10 mouse cellular contexts compared by ENCODE assay signal in the genomic region with DNA sequence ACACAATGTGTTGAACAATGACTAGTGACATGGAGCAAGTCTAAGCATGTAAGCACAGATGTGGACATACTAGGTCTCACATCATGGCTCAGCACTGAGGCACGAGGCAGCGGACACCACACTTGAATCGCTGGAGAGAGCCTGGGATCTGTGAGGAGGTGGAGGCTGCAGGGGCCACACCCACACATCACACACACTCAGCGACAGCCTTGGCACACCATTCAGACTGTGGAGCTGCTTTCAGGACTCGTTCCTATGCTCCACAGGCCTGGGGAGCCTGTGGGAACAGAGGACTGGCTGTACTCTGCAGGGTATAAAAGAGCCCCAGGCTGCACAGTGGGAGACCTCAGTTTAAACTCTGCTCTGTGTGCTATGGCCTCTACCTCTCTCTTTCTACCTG.
DNase-seq lines count a peak whose midpoint lies in the region; ATAC-seq and TF ChIP-seq lines count a peak whose summit lies in the region.
"Had no signal": no experiment of that assay in that cellular context is flagged by ENCODE, and none has a peak within 500 bp of the region (broad histone marks: within the 10 kb centered on the region; RNA-seq: fewer than 3 reads in every experiment).

No protein-coding gene starts in this region.

- no peaks in the 10 kb centered on the region for H3K36me3 ChIP-seq in hindbrain, embryonic 10.5 days
- no peaks in the 10 kb centered on the region for H3K36me3 ChIP-seq in hindbrain, embryonic 16.5 days (ENCODE audit: control insufficient read depth, insufficient read depth, low read length)
- 0 out of 2 replicates have a peak, but pooled peaks cover 4% of the 10 kb centered on the region for H3K36me3 ChIP-seq in embryonic facial prominence, embryonic 13.5 days
- H3K36me3 ChIP-seq in limb, embryonic 14.5 days (ENCODE audit: control insufficient read depth, insufficient read depth, low read length) = no peaks in the 10 kb centered on the region
- H3K36me3 ChIP-seq: hindbrain, embryonic 15.5 days had no signal

- H3K4me1 ChIP-seq in hindbrain, embryonic 10.5 days (replicated peaks) = peaks cover 86% of the 10 kb centered on the region
- peaks cover 18% of the 10 kb centered on the region for H3K4me1 ChIP-seq in hindbrain, embryonic 16.5 days (ENCODE audit: control insufficient read depth, insufficient read depth, low read depth, low read length)
- H3K4me1 ChIP-seq in embryonic facial prominence, embryonic 13.5 days = peaks cover 59% of the 10 kb centered on the region
- peaks cover 29% of the 10 kb centered on the region for H3K4me1 ChIP-seq in limb, embryonic 14.5 days (ENCODE audit: control insufficient read depth, insufficient read depth, low read length)

- H3K27ac ChIP-seq in hindbrain, embryonic 10.5 days = peak overlapping the region; percentile 84
- no peak overlapping the region for H3K27ac ChIP-seq in hindbrain, embryonic 16.5 days (ENCODE audit: low read depth, low read length)
- H3K27ac ChIP-seq in embryonic facial prominence, embryonic 13.5 days = peak overlapping the region; percentile 33; the same call in 1 of the 2 replicates
- no peak overlapping the region for H3K27ac ChIP-seq in limb, embryonic 14.5 days (replicated peaks; ENCODE audit: low read depth, low read length)
- H3K27ac ChIP-seq: hindbrain, embryonic 15.5 days; liver, embryonic 14.5 days had no signal

- H3K27me3 ChIP-seq in hindbrain, embryonic 10.5 days (ENCODE audit: insufficient read depth, poor library complexity, severe bottlenecking) = no peaks in the 10 kb centered on the region
- H3K27me3 ChIP-seq in hindbrain, embryonic 16.5 days (replicated peaks; ENCODE audit: control insufficient read depth, insufficient read depth, low read length) = no peaks in the 10 kb centered on the region
- H3K27me3 ChIP-seq in embryonic facial prominence, embryonic 13.5 days = no peaks in the 10 kb centered on the region
- no peaks in the 10 kb centered on the region for H3K27me3 ChIP-seq in limb, embryonic 14.5 days (ENCODE audit: control insufficient read depth, insufficient read depth, low read length)
- H3K27me3 ChIP-seq: hindbrain, embryonic 15.5 days had no signal

- peak; percentile 45 for DNase-seq in hindbrain, embryonic 10.5 days (ENCODE audit: low spot score)
- peak; percentile 21 for DNase-seq in ES-CJ7 (ENCODE audit: low read depth, low spot score)
- no peak for DNase-seq in limb, embryonic 14.5 days (ENCODE audit: low spot score)
- DNase-seq in gastrocnemius, postnatal 4 days (ENCODE audit: low spot score in 2 of 2) = no peak
- DNase-seq in heart, adult 11 months = no peak
- DNase-seq in thymus, postnatal 10 days (ENCODE audit: low spot score in 2 of 2) = no peak

- 15% methylated on average over 5 of the region's 5 CpGs for WGBS in hindbrain, embryonic 10.5 days
- WGBS in hindbrain, embryonic 16.5 days = 16% methylated on average over 5 of the region's 5 CpGs
- 28% methylated on average over 5 of the region's 5 CpGs for WGBS in embryonic facial prominence, embryonic 13.5 days
- 27% methylated on average over 5 of the region's 5 CpGs for WGBS in limb, embryonic 14.5 days

- no peak for TF ChIP-seq POLR2A in limb, embryonic 14.5 days (IDR thresholded peaks at IDR 0.05; ENCODE audit: borderline replicate concordance, extremely low read depth, insufficient read depth, insufficient read length)

- no peak overlapping the region for H3K9ac ChIP-seq in hindbrain, embryonic 16.5 days (ENCODE audit: low read depth, low read length)
- H3K9ac ChIP-seq in embryonic facial prominence, embryonic 13.5 days = no peak overlapping the region
- H3K9ac ChIP-seq in limb, embryonic 14.5 days (ENCODE audit: low read depth, low read length, severe bottlenecking) = no peak overlapping the region
- H3K9ac ChIP-seq: hindbrain, embryonic 15.5 days; liver, embryonic 14.5 days had no signal

- no peak; the same call in 1 of the 2 replicates for ATAC-seq in hindbrain, embryonic 16.5 days
- no peak for ATAC-seq in embryonic facial prominence, embryonic 13.5 days (ENCODE audit: insufficient number of reproducible peaks, insufficient read depth, low FRiP score, low TSS enrichment, low read depth)
- peak; percentile 42 for ATAC-seq in limb, embryonic 14.5 days (ENCODE audit: low FRiP score, low read depth)

- no peak overlapping the region for H3K4me3 ChIP-seq in hindbrain, embryonic 10.5 days
- no peak overlapping the region for H3K4me3 ChIP-seq in hindbrain, embryonic 16.5 days (ENCODE audit: low read length)
- H3K4me3 ChIP-seq in embryonic facial prominence, embryonic 13.5 days = no peak overlapping the region
- no peak overlapping the region for H3K4me3 ChIP-seq in limb, embryonic 14.5 days (replicated peaks; ENCODE audit: low read length)
- H3K4me3 ChIP-seq: hindbrain, embryonic 15.5 days had no signal

- no peak overlapping the region for H3K4me2 ChIP-seq in hindbrain, embryonic 16.5 days (ENCODE audit: low read length)
- no peak overlapping the region for H3K4me2 ChIP-seq in embryonic facial prominence, embryonic 13.5 days
- no peak overlapping the region for H3K4me2 ChIP-seq in limb, embryonic 14.5 days (replicated peaks; ENCODE audit: low read depth, low read length, severe bottlenecking)
- H3K4me2 ChIP-seq: hindbrain, embryonic 15.5 days had no signal

- H3K9me3 ChIP-seq in hindbrain, embryonic 10.5 days = no peaks in the 10 kb centered on the region
- H3K9me3 ChIP-seq in hindbrain, embryonic 16.5 days (ENCODE audit: control insufficient read depth, low read length) = no peaks in the 10 kb centered on the region
- no peaks in the 10 kb centered on the region for H3K9me3 ChIP-seq in embryonic facial prominence, embryonic 13.5 days
- H3K9me3 ChIP-seq in limb, embryonic 14.5 days (ENCODE audit: control insufficient read depth, low read length) = no peaks in the 10 kb centered on the region
- H3K9me3 ChIP-seq: hindbrain, embryonic 15.5 days had no signal

Comparison
In these comparisons a context has a peak if more than half of its experiments do, and no peak if none do; other contexts are left out.
1. H3K27ac ChIP-seq: peak in hindbrain, embryonic 10.5 days (single experiment) and embryonic facial prominence, embryonic 13.5 days (single experiment); none in hindbrain, embryonic 16.5 days (single experiment) and limb, embryonic 14.5 days (single experiment).
2. DNase-seq: peak in hindbrain, embryonic 10.5 days (single experiment) and ES-CJ7 (single experiment); none in limb, embryonic 14.5 days (single experiment), gastrocnemius, postnatal 4 days (0 of 2), heart, adult 11 months (single experiment) and thymus, postnatal 10 days (0 of 2).